Mouse (Mus musculus): ENCODE data around the gene Gm5105.

GRCm38 (mm10) chr3:138030563-138030962 lies 36.6 kb downstream of the Gm5105 start:
- TF ChIP-seq EP300 (IDR thresholded peaks at IDR 0.05; ENCODE audit: low read depth in 1 of 2, low read length in 2 of 2) (no peak), MAX (IDR thresholded peaks at IDR 0.05; ENCODE audit: low read length) (no peak), SMC3 (IDR thresholded peaks at IDR 0.05; ENCODE audit: low read depth, low read length) (no peak), ETS1 (IDR thresholded peaks at IDR 0.05; ENCODE audit: low read depth, low read length) (no peak), MAZ (IDR thresholded peaks at IDR 0.05; ENCODE audit: low read depth, low read length) (no peak), ZKSCAN1 (IDR thresholded peaks at IDR 0.05; ENCODE audit: low read depth, low read length) (no peak)

Data from MEL (cell line).